Mouse (Mus musculus): ENCODE measurements at regions not wholly inside any gene's neighbourhood (a gene's known extent, or its start where the extent isn't known, plus 50 kb on each side); places are given as distances from the start of the nearest gene placed in this dataset.

GRCm38 (mm10) chr1:35242849-35243248 lies 393.1 kb downstream of the Plekhb2 start:
- no peak overlapping the region for H3K4me3 ChIP-seq (ENCODE audit: low read depth, low read length)
- H3K27ac ChIP-seq (ENCODE audit: low read depth, low read length) = no peak overlapping the region
- WGBS = 72% methylated on average over 6 of the region's 6 CpGs
- no peaks in the 10 kb centered on the region for H3K36me3 ChIP-seq (ENCODE audit: control insufficient read depth, insufficient read depth, low read length)
- DNase-seq (ENCODE audit: low spot score) = no peak
- H3K9ac ChIP-seq (ENCODE audit: low read depth, low read length) = no peak overlapping the region
- no peak overlapping the region for H3K4me2 ChIP-seq
- H3K27me3 ChIP-seq (replicated peaks; ENCODE audit: control insufficient read depth, insufficient read depth, low read length) = no peaks in the 10 kb centered on the region
- no peaks in the 10 kb centered on the region for H3K4me1 ChIP-seq (replicated peaks; ENCODE audit: control insufficient read depth, insufficient read depth, low read length)
- no peaks in the 10 kb centered on the region for H3K9me3 ChIP-seq (ENCODE audit: control insufficient read depth, low read length)
- no peak for ATAC-seq (replicated peaks; ENCODE audit: low FRiP score)

GRCm38 (mm10) chr1:35243339-35243738 lies 393.6 kb downstream of the Plekhb2 start:
- ATAC-seq (replicated peaks; ENCODE audit: low FRiP score) = no peak
- no peaks in the 10 kb centered on the region for H3K9me3 ChIP-seq (ENCODE audit: control insufficient read depth, low read length)
- H3K4me1 ChIP-seq (replicated peaks; ENCODE audit: control insufficient read depth, insufficient read depth, low read length) = no peaks in the 10 kb centered on the region
- WGBS = 70% methylated on average over 6 of the region's 6 CpGs
- H3K4me3 ChIP-seq (ENCODE audit: low read depth, low read length) = no peak overlapping the region
- no peaks in the 10 kb centered on the region for H3K36me3 ChIP-seq (ENCODE audit: control insufficient read depth, insufficient read depth, low read length)
- no peak for DNase-seq (ENCODE audit: low spot score)
- H3K27ac ChIP-seq (ENCODE audit: low read depth, low read length) = no peak overlapping the region
- H3K9ac ChIP-seq (ENCODE audit: low read depth, low read length) = no peak overlapping the region
- no peak overlapping the region for H3K4me2 ChIP-seq
- no peaks in the 10 kb centered on the region for H3K27me3 ChIP-seq (replicated peaks; ENCODE audit: control insufficient read depth, insufficient read depth, low read length)

- Histone ChIP-seq H3K27ac (ENCODE audit: low read depth, low read length) (no peak overlapping the region), H3K4me2 (no peak overlapping the region), H3K4me3 (ENCODE audit: low read depth, low read length) (no peak overlapping the region), H3K36me3 (ENCODE audit: control insufficient read depth, insufficient read depth, low read length) (no peaks in the 10 kb centered on the region), H3K9ac (ENCODE audit: low read depth, low read length) (no peak overlapping the region), H3K27me3 (replicated peaks; ENCODE audit: control insufficient read depth, insufficient read depth, low read length) (no peaks in the 10 kb centered on the region), H3K9me3 (ENCODE audit: control insufficient read depth, low read length) (no peaks in the 10 kb centered on the region), H3K4me1 (replicated peaks; ENCODE audit: control insufficient read depth, insufficient read depth, low read length) (no peaks in the 10 kb centered on the region)
- WGBS = 85% methylated on average over 1 of the region's 1 CpGs
- DNase-seq (ENCODE audit: low spot score) = no peak
- ATAC-seq (replicated peaks; ENCODE audit: low FRiP score) = no peak
These were observed 415.3 kb downstream of the Plekhb2 start for GRCm38 (mm10) chr1:35265125-35265524.

GRCm38 (mm10) chr1:35266626-35267025 lies 416.9 kb downstream of the Plekhb2 start:
- ATAC-seq (replicated peaks; ENCODE audit: low FRiP score) (no peak), DNase-seq (ENCODE audit: low spot score) (no peak)
- no peak overlapping the region for H3K27ac ChIP-seq (ENCODE audit: low read depth, low read length)
- no peak overlapping the region for H3K4me2 ChIP-seq
- no peaks in the 10 kb centered on the region for H3K36me3 ChIP-seq (ENCODE audit: control insufficient read depth, insufficient read depth, low read length)
- H3K27me3 ChIP-seq (replicated peaks; ENCODE audit: control insufficient read depth, insufficient read depth, low read length) = no peaks in the 10 kb centered on the region
- no peaks in the 10 kb centered on the region for H3K4me1 ChIP-seq (replicated peaks; ENCODE audit: control insufficient read depth, insufficient read depth, low read length)
- no peaks in the 10 kb centered on the region for H3K9me3 ChIP-seq (ENCODE audit: control insufficient read depth, low read length)
- no peak overlapping the region for H3K4me3 ChIP-seq (ENCODE audit: low read depth, low read length)
- 46% methylated on average over 7 of the region's 7 CpGs for WGBS
- H3K9ac ChIP-seq (ENCODE audit: low read depth, low read length) = no peak overlapping the region

- H3K4me2 ChIP-seq = no peak overlapping the region
- H3K9me3 ChIP-seq (ENCODE audit: control insufficient read depth, low read length) = no peaks in the 10 kb centered on the region
- no peaks in the 10 kb centered on the region for H3K36me3 ChIP-seq (ENCODE audit: control insufficient read depth, insufficient read depth, low read length)
- no peak overlapping the region for H3K9ac ChIP-seq (ENCODE audit: low read depth, low read length)
- H3K27me3 ChIP-seq (replicated peaks; ENCODE audit: control insufficient read depth, insufficient read depth, low read length) = no peaks in the 10 kb centered on the region
- no peak overlapping the region for H3K27ac ChIP-seq (ENCODE audit: low read depth, low read length)
- ATAC-seq (replicated peaks; ENCODE audit: low FRiP score) (no peak), DNase-seq (ENCODE audit: low spot score) (no peak)
- no peak overlapping the region for H3K4me3 ChIP-seq (ENCODE audit: low read depth, low read length)
- WGBS = 82% methylated on average over 7 of the region's 7 CpGs
- H3K4me1 ChIP-seq (replicated peaks; ENCODE audit: control insufficient read depth, insufficient read depth, low read length) = no peaks in the 10 kb centered on the region
These were observed 418.1 kb downstream of the Plekhb2 start for GRCm38 (mm10) chr1:35267883-35268282.

- Histone ChIP-seq H3K27me3 (replicated peaks; ENCODE audit: control insufficient read depth, insufficient read depth, low read length) (no peaks in the 10 kb centered on the region), H3K4me2 (no peak overlapping the region), H3K4me3 (ENCODE audit: low read depth, low read length) (no peak overlapping the region), H3K4me1 (replicated peaks; ENCODE audit: control insufficient read depth, insufficient read depth, low read length) (no peaks in the 10 kb centered on the region), H3K9me3 (ENCODE audit: control insufficient read depth, low read length) (no peaks in the 10 kb centered on the region), H3K27ac (ENCODE audit: low read depth, low read length) (no peak overlapping the region), H3K36me3 (ENCODE audit: control insufficient read depth, insufficient read depth, low read length) (no peaks in the 10 kb centered on the region), H3K9ac (ENCODE audit: low read depth, low read length) (no peak overlapping the region)
- no peak for DNase-seq (ENCODE audit: low spot score)
- 84% methylated on average over 8 of the region's 8 CpGs for WGBS
- no peak for ATAC-seq (replicated peaks; ENCODE audit: low FRiP score)
These were observed 425.2 kb downstream of the Plekhb2 start for GRCm38 (mm10) chr1:35274978-35275377.

All from liver, embryonic 11.5 days (tissue).